Mouse (Mus musculus) spleen, postnatal 14 days (tissue): ENCODE data around the gene Itm2b.

Source experiments
- DNase-seq, 2 experiments: peaks; one replicate each; pipeline ENCODE4 v3.0.0; 2021 to 2022; ENCODE audit warnings: low spot score in 2 of 2

Gene Itm2b

GRCm38 (mm10) chr14:73384913-73385719, at the start of gene Itm2b:
Gene Itm2b (minus strand): TSS chr14:73385289.
- peak; percentile 78 to 84 for DNase-seq

GRCm38 (mm10) chr14:73433487-73433886, 48.4 kb upstream of the Itm2b start:
- no peak for DNase-seq

GRCm38 (mm10) chr14:73430571-73430970, 45.5 kb upstream of the Itm2b start:
- no peak for DNase-seq

GRCm38 (mm10) chr14:73425571-73426041, 40.5 kb upstream of the Itm2b start:
- DNase-seq: no peak

- DNase-seq: no peak
These were observed 39.9 kb upstream of the Itm2b start for GRCm38 (mm10) chr14:73424961-73425360.

- DNase-seq: no peak
These were observed 38.5 kb upstream of the Itm2b start for GRCm38 (mm10) chr14:73423542-73423941.

- DNase-seq: no peak
These were observed 37.5 kb upstream of the Itm2b start for GRCm38 (mm10) chr14:73422621-73423020.

- DNase-seq: no peak
These were observed 36.5 kb upstream of the Itm2b start for GRCm38 (mm10) chr14:73421580-73421979.

GRCm38 (mm10) chr14:73420138-73420745, 35.2 kb upstream of the Itm2b start:
- DNase-seq: no peak

- DNase-seq: no peak
These were observed 31.4 kb upstream of the Itm2b start for GRCm38 (mm10) chr14:73416511-73416910.

GRCm38 (mm10) chr14:73415376-73416035, 30.4 kb upstream of the Itm2b start:
- no peak for DNase-seq

- DNase-seq: no peak
These were observed 26.6 kb upstream of the Itm2b start for GRCm38 (mm10) chr14:73411729-73412128.

- no peak for DNase-seq
These were observed 25.0 kb upstream of the Itm2b start for GRCm38 (mm10) chr14:73410083-73410482.

- no peak for DNase-seq
These were observed 23.2 kb upstream of the Itm2b start for GRCm38 (mm10) chr14:73408223-73408845.

GRCm38 (mm10) chr14:73404016-73404415, 18.9 kb upstream of the Itm2b start:
- DNase-seq: no peak

GRCm38 (mm10) chr14:73403351-73403750, 18.3 kb upstream of the Itm2b start:
- DNase-seq: no peak

- no peak for DNase-seq
These were observed 17.4 kb upstream of the Itm2b start for GRCm38 (mm10) chr14:73402296-73403035.

- DNase-seq: no peak
These were observed 16.3 kb upstream of the Itm2b start for GRCm38 (mm10) chr14:73401408-73401807.

GRCm38 (mm10) chr14:73399866-73400618, 15.0 kb upstream of the Itm2b start:
- no peak for DNase-seq

- DNase-seq: no peak
These were observed 13.4 kb upstream of the Itm2b start for GRCm38 (mm10) chr14:73398367-73398996.
